Mouse (Mus musculus) ovary, adult 10 weeks (tissue): Measurements from ENCODE around the gene Gm11983. TPM values are rescaled to one million over a fixed set of nuclear protein-coding genes. Genes with fewer than 3 reads are reported as not detected.

Experiments
- polyA plus RNA-seq: library from polyadenylated mRNA; stranded (reverse); fragments of 350-450 nt; fragmentation: Illumina TruSeq; extraction: RNeasy Lipid Tissue Mini Kit (QIAGEN cat#74804); gene quantifications from one replicate; pipeline ENCODE4 v1.2.3, GENCODE M21; 2014

The Gm11983 gene
- not detected for polyA plus RNA-seq

GRCm38 (mm10) chr11:6837554-6837953, at the start of gene Gm11983:
TSS of gene Gm11983 (minus strand) at chr11:6837654.

Other genes starting within 250 kb of the Gm11983 start
- gene Nacad, start 231.6 kb downstream of the Gm11983 start, polyA plus RNA-seq: not detected
- gene Tbrg4, start 211.6 kb downstream of the Gm11983 start, polyA plus RNA-seq: 0.97 TPM
- gene Wap, start 199.0 kb downstream of the Gm11983 start, polyA plus RNA-seq: not detected
- not detected for gene Ramp3, start 179.1 kb downstream of the Gm11983 start, polyA plus RNA-seq
- 0.26 TPM for gene Adcy1, start 225.8 kb upstream of the Gm11983 start, polyA plus RNA-seq